Mouse (Mus musculus): Measurements from ENCODE around the gene Fancl. TPM values are rescaled to one million over a fixed set of nuclear protein-coding genes. Genes with fewer than 3 reads are reported as not detected.

The Fancl gene
- polyA plus RNA-seq, 1 experiment from 2014 or later, result 24.6 TPM

Other genes with a start within 250 kb of the Fancl start
- 0.66 and 0.92 TPM in 2 replicates for gene 5730522E02Rik, start 175.4 kb upstream of the Fancl start, polyA plus RNA-seq (2015; fragmentation: Nextera tagmentation; extraction: Ambion mirVana)
- gene Gm6899, start 207.1 kb downstream of the Fancl start, polyA plus RNA-seq (2015; fragmentation: Nextera tagmentation; extraction: Ambion mirVana), result not detected in 2 replicates
- gene Vrk2, start 207.9 kb downstream of the Fancl start, polyA plus RNA-seq (2015; fragmentation: Nextera tagmentation; extraction: Ambion mirVana), result 18.9 and 22.1 TPM in 2 replicates

All from intestine, embryonic 16.5 days (tissue).